Mouse (Mus musculus): ENCODE data around the gene Mindy4. TPM values are rescaled to one million over a fixed set of nuclear protein-coding genes. Genes with fewer than 3 reads are reported as not detected.

Mindy4 gene
- total RNA-seq, 4 experiments from 2014 or later = 9.1 to 12.6 (median 10.6) TPM

- no peak for DNase-seq (ENCODE audit: low spot score in 2 of 2)
These were observed 134.1 kb downstream of the Mindy4 start for GRCm38 (mm10) chr6:55337242-55337641.

GRCm38 (mm10) chr6:55338077-55338476 lies 134.9 kb downstream of the Mindy4 start:
- DNase-seq (ENCODE audit: low spot score in 2 of 2) = no peak

GRCm38 (mm10) chr6:55338934-55339825 lies 136.0 kb downstream of the Mindy4 start:
- no peak for DNase-seq (ENCODE audit: low spot score in 2 of 2)

- no peak for DNase-seq (ENCODE audit: low spot score in 2 of 2)
These were observed 138.5 kb downstream of the Mindy4 start for GRCm38 (mm10) chr6:55341688-55342087.

- no peak for DNase-seq (ENCODE audit: low spot score in 2 of 2)
These were observed 139.1 kb downstream of the Mindy4 start for GRCm38 (mm10) chr6:55342328-55342727.

- DNase-seq (ENCODE audit: low spot score in 2 of 2) = no peak
These were observed 140.3 kb downstream of the Mindy4 start for GRCm38 (mm10) chr6:55343446-55343845.

GRCm38 (mm10) chr6:55344291-55345016 lies 141.3 kb downstream of the Mindy4 start:
- DNase-seq (ENCODE audit: low spot score in 2 of 2) = no peak

GRCm38 (mm10) chr6:55345264-55345663 lies 142.1 kb downstream of the Mindy4 start:
- DNase-seq (ENCODE audit: low spot score in 2 of 2) = no peak

GRCm38 (mm10) chr6:55346491-55346890 lies 143.3 kb downstream of the Mindy4 start:
- no peak for DNase-seq (ENCODE audit: low spot score in 2 of 2)

- no peak for DNase-seq (ENCODE audit: low spot score in 2 of 2)
These were observed 144.8 kb downstream of the Mindy4 start for GRCm38 (mm10) chr6:55347711-55348571.

GRCm38 (mm10) chr6:55349231-55349630 lies 146.0 kb downstream of the Mindy4 start:
- no peak for DNase-seq (ENCODE audit: low spot score in 2 of 2)

GRCm38 (mm10) chr6:55350383-55350952 lies 147.3 kb downstream of the Mindy4 start:
- DNase-seq (ENCODE audit: low spot score in 2 of 2) = no peak

GRCm38 (mm10) chr6:55351712-55352111 lies 148.5 kb downstream of the Mindy4 start:
- DNase-seq (ENCODE audit: low spot score in 2 of 2) = no peak

GRCm38 (mm10) chr6:55353711-55354445 lies 150.7 kb downstream of the Mindy4 start:
- no peak for DNase-seq (ENCODE audit: low spot score in 2 of 2)

GRCm38 (mm10) chr6:55354456-55355117 lies 151.4 kb downstream of the Mindy4 start:
- no peak for DNase-seq (ENCODE audit: low spot score in 2 of 2)

- DNase-seq (ENCODE audit: low spot score in 2 of 2) = no peak
These were observed 152.4 kb downstream of the Mindy4 start for GRCm38 (mm10) chr6:55355575-55355974.

- DNase-seq (ENCODE audit: low spot score in 2 of 2) = no peak
These were observed 153.0 kb downstream of the Mindy4 start for GRCm38 (mm10) chr6:55356017-55356703.

GRCm38 (mm10) chr6:55356976-55357635 lies 153.9 kb downstream of the Mindy4 start:
- DNase-seq (ENCODE audit: low spot score in 2 of 2) = no peak

- no peak for DNase-seq (ENCODE audit: low spot score in 2 of 2)
These were observed 154.5 kb downstream of the Mindy4 start for GRCm38 (mm10) chr6:55357636-55358031.

Data from left cerebral cortex, adult 8-10 months (tissue).